ENCODE assay signal across 15 mouse cellular contexts in the genomic region with DNA sequence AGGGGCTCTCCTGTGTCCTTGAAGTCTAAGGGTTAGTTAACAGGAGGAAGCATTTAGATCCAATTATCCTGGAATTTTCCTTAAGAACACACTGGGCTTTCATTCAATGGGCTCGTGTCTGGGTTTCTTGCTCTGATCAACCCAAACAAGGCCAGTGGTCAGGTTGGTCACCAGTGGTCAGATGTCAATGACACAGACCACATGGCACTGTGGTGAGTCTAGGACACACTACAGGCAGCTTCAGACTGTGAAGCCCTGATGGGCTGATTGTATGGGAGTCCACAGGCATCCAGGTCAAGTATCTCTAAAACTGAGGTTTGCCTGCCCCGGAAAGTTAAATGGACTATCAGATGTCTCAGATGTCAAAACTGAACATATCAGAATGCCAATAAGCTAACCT.
DNase-seq lines count a peak whose midpoint lies in the region; ATAC-seq lines count a peak whose summit lies in the region.
"Had no signal": no experiment of that assay in that cellular context is flagged by ENCODE, and none has a peak within 500 bp of the region (broad histone marks: within the 10 kb centered on the region; RNA-seq: fewer than 3 reads in every experiment).

No protein-coding gene starts in this region.

- peaks cover 37% of the 10 kb centered on the region; the same call in 1 of the 2 replicates for H3K27me3 ChIP-seq in forebrain, embryonic 14.5 days (replicated peaks; ENCODE audit: control insufficient read depth, insufficient read depth, low read length)
- H3K27me3 ChIP-seq in forebrain, embryonic 15.5 days: peaks cover 68% of the 10 kb centered on the region
- H3K27me3 ChIP-seq in midbrain, embryonic 16.5 days (ENCODE audit: control insufficient read depth, insufficient read depth, low read depth, low read length): no peaks in the 10 kb centered on the region
- peaks cover 28% of the 10 kb centered on the region for H3K27me3 ChIP-seq in midbrain, embryonic 10.5 days (ENCODE audit: low read depth, poor library complexity, severe bottlenecking)
- peaks cover 41% of the 10 kb centered on the region for H3K27me3 ChIP-seq in embryonic facial prominence, embryonic 10.5 days (replicated peaks; ENCODE audit: low read depth, poor library complexity, severe bottlenecking)
- H3K27me3 ChIP-seq: heart, embryonic 15.5 days; intestine, embryonic 15.5 days had no signal

- 0 out of 2 replicates have a peak, but pooled peaks have one; percentile 23 for ATAC-seq in forebrain, embryonic 14.5 days
- no peak for ATAC-seq in forebrain, embryonic 15.5 days (replicated peaks)
- ATAC-seq in midbrain, embryonic 16.5 days: 0 out of 2 replicates have a peak, but pooled peaks have one; percentile 50
- ATAC-seq: CD4-positive, CD25-positive, alpha-beta regulatory T cell, adult 4 months had no signal

- H3K4me2 ChIP-seq in forebrain, embryonic 14.5 days (ENCODE audit: low read length): no peak overlapping the region
- H3K4me2 ChIP-seq in forebrain, embryonic 15.5 days (replicated peaks): no peak overlapping the region
- H3K4me2 ChIP-seq in midbrain, embryonic 16.5 days (ENCODE audit: low read length): no peak overlapping the region
- H3K4me2 ChIP-seq: embryonic facial prominence, embryonic 13.5 days; heart, embryonic 15.5 days; hindbrain, embryonic 14.5 days; intestine, embryonic 15.5 days had no signal

- H3K36me3 ChIP-seq in forebrain, embryonic 14.5 days (ENCODE audit: control insufficient read depth, insufficient read depth, low read length): no peaks in the 10 kb centered on the region
- H3K36me3 ChIP-seq in forebrain, embryonic 15.5 days: no peaks in the 10 kb centered on the region
- no peaks in the 10 kb centered on the region for H3K36me3 ChIP-seq in midbrain, embryonic 16.5 days (ENCODE audit: control insufficient read depth, insufficient read depth, low read length)
- no peaks in the 10 kb centered on the region for H3K36me3 ChIP-seq in midbrain, embryonic 10.5 days
- H3K36me3 ChIP-seq in embryonic facial prominence, embryonic 10.5 days (replicated peaks): no peaks in the 10 kb centered on the region
- H3K36me3 ChIP-seq: embryonic facial prominence, embryonic 13.5 days; G1E; heart, embryonic 10.5 days; heart, embryonic 15.5 days; hindbrain, embryonic 10.5 days; intestine, embryonic 15.5 days had no signal

- no peak overlapping the region for H3K27ac ChIP-seq in forebrain, embryonic 14.5 days (ENCODE audit: low read depth, low read length)
- H3K27ac ChIP-seq in forebrain, embryonic 15.5 days (replicated peaks): no peak overlapping the region
- H3K27ac ChIP-seq in midbrain, embryonic 16.5 days (ENCODE audit: low read length): no peak overlapping the region
- H3K27ac ChIP-seq in midbrain, embryonic 10.5 days (replicated peaks): no peak overlapping the region
- no peak overlapping the region; the same call in 1 of the 2 replicates for H3K27ac ChIP-seq in embryonic facial prominence, embryonic 10.5 days (replicated peaks)
- H3K27ac ChIP-seq: embryonic facial prominence, embryonic 13.5 days; heart, embryonic 10.5 days; heart, embryonic 15.5 days; hindbrain, embryonic 10.5 days; hindbrain, embryonic 14.5 days; intestine, embryonic 15.5 days had no signal

- WGBS in forebrain, embryonic 14.5 days: 42% methylated on average over 2 of the region's 2 CpGs
- WGBS in forebrain, embryonic 15.5 days: 37% methylated on average over 2 of the region's 2 CpGs
- WGBS in midbrain, embryonic 16.5 days: 62% methylated on average over 2 of the region's 2 CpGs
- WGBS in midbrain, embryonic 10.5 days: 70% methylated on average over 2 of the region's 2 CpGs
- WGBS in embryonic facial prominence, embryonic 10.5 days: 15% methylated on average over 2 of the region's 2 CpGs

- no peaks in the 10 kb centered on the region for H3K4me1 ChIP-seq in forebrain, embryonic 14.5 days (ENCODE audit: control insufficient read depth, insufficient read depth, low read length)
- H3K4me1 ChIP-seq in forebrain, embryonic 15.5 days: peaks cover 4% of the 10 kb centered on the region; the same call in 1 of the 2 replicates
- H3K4me1 ChIP-seq in midbrain, embryonic 16.5 days (ENCODE audit: control insufficient read depth, insufficient read depth, low read length): peaks cover 3% of the 10 kb centered on the region; the same call in 1 of the 2 replicates
- no peaks in the 10 kb centered on the region for H3K4me1 ChIP-seq in midbrain, embryonic 10.5 days
- H3K4me1 ChIP-seq in embryonic facial prominence, embryonic 10.5 days: peaks cover 42% of the 10 kb centered on the region
- H3K4me1 ChIP-seq: intestine, embryonic 15.5 days had no signal

- H3K4me3 ChIP-seq in forebrain, embryonic 14.5 days (ENCODE audit: low read depth, low read length): no peak overlapping the region
- H3K4me3 ChIP-seq in forebrain, embryonic 15.5 days: no peak overlapping the region
- H3K4me3 ChIP-seq in midbrain, embryonic 16.5 days (ENCODE audit: low read depth, low read length): no peak overlapping the region
- H3K4me3 ChIP-seq in midbrain, embryonic 10.5 days: no peak overlapping the region
- H3K4me3 ChIP-seq in embryonic facial prominence, embryonic 10.5 days: no peak overlapping the region; the same call in 1 of the 2 replicates
- H3K4me3 ChIP-seq: embryonic facial prominence, embryonic 13.5 days; heart, embryonic 10.5 days; heart, embryonic 15.5 days; hindbrain, embryonic 10.5 days; intestine, embryonic 15.5 days had no signal

- no peak for DNase-seq in forebrain, embryonic 14.5 days (ENCODE audit: low spot score)
- DNase-seq in midbrain, embryonic 10.5 days (ENCODE audit: low spot score): no peak
- peak; percentile 56 for DNase-seq in embryonic facial prominence, embryonic 10.5 days (ENCODE audit: low spot score)
- DNase-seq in lung, postnatal 10 days: no peak
- DNase-seq: cerebellum, adult 9-11 months had no signal

- no peak overlapping the region for H3K9ac ChIP-seq in forebrain, embryonic 14.5 days (ENCODE audit: low read length)
- no peak overlapping the region for H3K9ac ChIP-seq in forebrain, embryonic 15.5 days (replicated peaks)
- no peak overlapping the region for H3K9ac ChIP-seq in midbrain, embryonic 16.5 days (ENCODE audit: low read depth, low read length)
- H3K9ac ChIP-seq: embryonic facial prominence, embryonic 13.5 days; heart, embryonic 15.5 days; hindbrain, embryonic 14.5 days; intestine, embryonic 15.5 days had no signal

- no peaks in the 10 kb centered on the region for H3K9me3 ChIP-seq in forebrain, embryonic 14.5 days (replicated peaks; ENCODE audit: control insufficient read depth, low read length)
- H3K9me3 ChIP-seq in forebrain, embryonic 15.5 days: no peaks in the 10 kb centered on the region
- no peaks in the 10 kb centered on the region for H3K9me3 ChIP-seq in midbrain, embryonic 16.5 days (replicated peaks; ENCODE audit: control insufficient read depth, low read length, poor library complexity, severe bottlenecking)
- no peaks in the 10 kb centered on the region for H3K9me3 ChIP-seq in midbrain, embryonic 10.5 days (replicated peaks)
- no peaks in the 10 kb centered on the region for H3K9me3 ChIP-seq in embryonic facial prominence, embryonic 10.5 days
- H3K9me3 ChIP-seq: embryonic facial prominence, embryonic 13.5 days; heart, embryonic 10.5 days; heart, embryonic 15.5 days; hindbrain, embryonic 10.5 days; intestine, embryonic 15.5 days had no signal
